Mouse (Mus musculus) liver, embryonic 12.5 days (tissue): ENCODE measurements around the gene Vmn1r207-ps. TPM values are rescaled to one million over a fixed set of nuclear protein-coding genes. Genes with fewer than 3 reads are reported as not detected.
"Not testable (repeated sequence)": the region's sequence is repeated elsewhere in the genome, so short reads cannot be mapped to it uniquely, and the experiment has no call there.

Experiments used
- ATAC-seq: fragments of 200-750 bp; cut with Nextera tagmentation; 2 replicates; pipeline ENCODE4 v1.8.0; 2017; ENCODE audit warnings: moderate number of reproducible peaks, mild to moderate bottlenecking, moderate library complexity
- H3K27ac ChIP-seq: fragments of 300-500 bp; sonication (generic); 2 replicates; pipeline ENCODE4 v1.5.1; 2016; ENCODE audit warnings: mild to moderate bottlenecking
- H3K27me3 ChIP-seq: fragments of 300-500 bp; sonication (generic); replicated peaks from 2 replicates; pipeline ENCODE4 v1.6.1; 2016; ENCODE audit warnings: mild to moderate bottlenecking, moderate library complexity
- H3K36me3 ChIP-seq: fragments of 300-500 bp; sonication (generic); 2 replicates; pipeline ENCODE4 v1.6.1; 2016; ENCODE audit warnings: mild to moderate bottlenecking, moderate library complexity
- H3K4me1 ChIP-seq: fragments of 300-500 bp; sonication (generic); 2 replicates; pipeline ENCODE4 v1.6.1; 2016
- H3K4me2 ChIP-seq: fragments of 300-500 bp; sonication (generic); 2 replicates; pipeline ENCODE4 v1.6.1; 2016; ENCODE audit warnings: mild to moderate bottlenecking, moderate library complexity
- H3K4me3 ChIP-seq: fragments of 300-500 bp; sonication (generic); 2 replicates; pipeline ENCODE4 v1.5.1; 2016; ENCODE audit warnings: mild to moderate bottlenecking, moderate library complexity
- H3K9ac ChIP-seq: fragments of 300-500 bp; sonication (generic); 2 replicates; pipeline ENCODE4 v1.6.1; 2016; ENCODE audit warnings: mild to moderate bottlenecking, moderate library complexity
- H3K9me3 ChIP-seq: fragments of 300-500 bp; sonication (generic); replicated peaks from 2 replicates; pipeline ENCODE4 v1.6.1; 2016; ENCODE audit warnings: mild to moderate bottlenecking, moderate library complexity
- WGBS: fragments of 180-500 bp; shearing (Covaris S2); methylation state at CpG from one replicate; pipeline ENCODE4 v1.1.7; 2016; ENCODE audit not compliant: insufficient replicate concordance; 5-methylcytosine and 5-hydroxymethylcytosine counted together
- polyA plus RNA-seq: library from polyadenylated mRNA; unstranded; fragments of >200 nt; fragmentation: Nextera tagmentation; extraction: Ambion mirVana; gene quantifications from 2 replicates; pipeline ENCODE4 v1.2.1, GENCODE M21; 2016

The Vmn1r207-ps gene
- not detected in 2 replicates for polyA plus RNA-seq

- ATAC-seq, H3K36me3 ChIP-seq, H3K4me1 ChIP-seq, H3K9me3 ChIP-seq, H3K27me3 ChIP-seq, H3K27ac ChIP-seq, H3K4me2 ChIP-seq, H3K4me3 ChIP-seq, H3K9ac ChIP-seq: not testable (repeated sequence)
These were observed at the start of gene Vmn1r207-ps for GRCm38 (mm10) chr13:22729529-22729928. Vmn1r207-ps (minus strand) TSS chr13:22729629.

DNA sequence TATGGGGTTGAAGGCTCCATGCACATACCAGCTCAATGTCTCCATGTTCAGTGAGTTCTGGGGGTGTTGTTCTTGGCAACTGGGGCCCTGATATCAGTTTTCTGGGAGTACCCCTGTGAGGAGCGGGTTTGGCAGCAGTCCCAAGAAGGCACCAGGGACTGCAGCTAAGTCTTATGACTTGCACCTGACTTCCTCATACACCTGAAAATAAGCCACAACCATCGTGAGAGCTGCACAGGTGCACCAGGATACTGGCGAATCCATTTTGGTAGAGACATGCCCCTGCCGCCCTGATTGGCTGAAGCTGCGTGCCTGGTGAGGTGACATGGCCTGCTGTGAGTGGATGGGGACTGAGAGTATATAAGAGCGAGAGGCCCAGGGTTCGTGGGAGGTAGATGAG is 47.9 kb upstream of the Vmn1r207-ps start, which contains the start of gene Vmn1r208:
Vmn1r208 (minus strand) TSS at position 101 of the 400 bp plus-strand sequence.
- no CpG with 5 or more reads among the region's 7 CpGs for WGBS
- not testable (repeated sequence) for H3K27me3 ChIP-seq, ATAC-seq, H3K27ac ChIP-seq, H3K9ac ChIP-seq, H3K9me3 ChIP-seq, H3K4me2 ChIP-seq, H3K4me3 ChIP-seq, H3K4me1 ChIP-seq, H3K36me3 ChIP-seq

DNA sequence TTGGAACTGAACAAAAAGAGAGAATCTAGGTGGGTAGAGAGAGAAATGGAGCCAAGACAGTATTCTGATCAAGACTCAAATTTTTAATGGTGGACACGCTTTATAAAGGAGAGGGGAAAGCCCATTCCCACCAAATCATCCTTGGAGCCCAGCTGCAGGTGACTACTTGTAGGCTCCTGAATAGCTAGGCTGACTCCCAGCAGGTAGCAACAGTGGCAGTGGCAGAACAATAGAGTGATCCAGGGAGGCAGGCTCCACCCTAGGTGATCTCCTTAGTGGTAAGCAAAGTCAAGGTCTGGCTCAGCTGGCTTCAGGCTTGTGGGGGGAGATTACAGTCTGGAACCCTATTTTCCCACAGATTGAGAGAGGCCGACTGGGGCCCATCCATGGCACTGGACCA is 42.2 kb upstream of the Vmn1r207-ps start:
- H3K4me3 ChIP-seq, H3K27me3 ChIP-seq, H3K9me3 ChIP-seq, ATAC-seq, H3K4me2 ChIP-seq, H3K27ac ChIP-seq, H3K36me3 ChIP-seq, H3K9ac ChIP-seq, H3K4me1 ChIP-seq: not testable (repeated sequence)
- 59% methylated on average over 1 of the region's 2 CpGs for WGBS

DNA sequence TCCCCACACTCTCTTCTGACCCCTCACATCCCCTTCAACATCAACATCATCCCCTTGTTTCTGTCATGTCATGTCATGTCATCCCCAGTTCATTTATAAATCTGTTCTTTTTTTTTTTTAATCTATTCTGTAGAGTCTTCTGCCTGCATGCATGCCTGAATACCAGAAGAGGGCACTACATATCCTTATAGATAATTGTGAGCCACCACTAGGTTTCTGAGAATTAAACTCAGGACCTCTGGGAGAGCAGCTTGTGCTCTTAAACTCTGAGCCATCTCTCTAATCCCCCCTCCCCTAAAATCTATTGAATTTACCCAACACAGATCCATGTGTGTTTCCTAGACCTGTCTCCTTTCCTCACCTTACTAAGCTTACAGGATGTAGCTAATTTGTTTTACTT is 18.1 kb upstream of the Vmn1r207-ps start:
- no peak overlapping the region for H3K4me3 ChIP-seq
- no peak overlapping the region for H3K27ac ChIP-seq
- no peak for ATAC-seq
- no peaks in the 10 kb centered on the region for H3K4me1 ChIP-seq
- no peak overlapping the region for H3K4me2 ChIP-seq
- no peaks in the 10 kb centered on the region for H3K27me3 ChIP-seq
- H3K9me3 ChIP-seq, result no peaks in the 10 kb centered on the region
- H3K9ac ChIP-seq, result no peak overlapping the region
- H3K36me3 ChIP-seq, result no peaks in the 10 kb centered on the region

DNA sequence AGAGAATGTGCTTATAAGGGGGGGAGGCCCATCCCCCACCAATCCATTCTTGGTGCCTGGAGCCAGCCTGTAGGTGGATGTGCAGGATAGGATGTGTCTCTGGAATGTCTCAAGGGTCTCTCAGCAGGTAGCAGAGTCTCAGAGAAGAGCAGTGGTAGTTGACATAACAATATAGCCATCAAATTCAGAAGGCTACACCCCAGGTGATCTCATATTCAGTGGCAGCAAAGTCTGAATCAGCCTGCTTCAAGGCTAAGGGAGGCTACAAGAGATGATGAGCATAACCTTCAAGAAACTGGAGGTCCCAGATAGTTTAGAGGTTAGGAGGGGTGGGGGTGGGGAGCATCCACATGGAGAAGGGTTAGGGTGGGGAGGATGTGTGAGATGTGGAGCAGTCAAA is 22.5 kb downstream of the Vmn1r207-ps start:
- H3K27me3 ChIP-seq, H3K4me3 ChIP-seq, H3K36me3 ChIP-seq, ATAC-seq, H3K27ac ChIP-seq, H3K9me3 ChIP-seq, H3K9ac ChIP-seq, H3K4me1 ChIP-seq, H3K4me2 ChIP-seq: not testable (repeated sequence)

- not testable (repeated sequence) for ATAC-seq, H3K4me2 ChIP-seq, H3K9me3 ChIP-seq, H3K36me3 ChIP-seq, H3K27ac ChIP-seq, H3K4me1 ChIP-seq, H3K4me3 ChIP-seq, H3K27me3 ChIP-seq, H3K9ac ChIP-seq
- WGBS, result 42% methylated on average over 2 of the region's 2 CpGs
These were observed 26.5 kb downstream of the Vmn1r207-ps start for GRCm38 (mm10) chr13:22702951-22703350.

Other genes starting within 250 kb of the Vmn1r207-ps start
- not detected in 2 replicates for gene Vmn1r202, start 224.2 kb downstream of the Vmn1r207-ps start, polyA plus RNA-seq
- gene Vmn1r203, start 211.5 kb downstream of the Vmn1r207-ps start, polyA plus RNA-seq, result not detected in 2 replicates
- gene Vmn1r204, start 176.4 kb downstream of the Vmn1r207-ps start, polyA plus RNA-seq, result not detected in 2 replicates
- not detected in 2 replicates for gene Vmn1r205, start 136.6 kb downstream of the Vmn1r207-ps start, polyA plus RNA-seq
- gene Vmn1r206, start 105.4 kb downstream of the Vmn1r207-ps start, polyA plus RNA-seq, result not detected in 2 replicates
- not detected in 2 replicates for gene Vmn1r208, start 47.8 kb upstream of the Vmn1r207-ps start, polyA plus RNA-seq
- gene Vmn1r209, start 80.1 kb upstream of the Vmn1r207-ps start, polyA plus RNA-seq, result not detected in 2 replicates
- gene Vmn1r210, start 101.7 kb upstream of the Vmn1r207-ps start, polyA plus RNA-seq, result not detected in 2 replicates
- gene Vmn1r211, start 127.9 kb upstream of the Vmn1r207-ps start, polyA plus RNA-seq, result not detected in 2 replicates
- gene Vmn1r212, start 154.6 kb upstream of the Vmn1r207-ps start, polyA plus RNA-seq, result not detected in 2 replicates